Mouse (Mus musculus): ENCODE results near the gene Mrap2.

DNA sequence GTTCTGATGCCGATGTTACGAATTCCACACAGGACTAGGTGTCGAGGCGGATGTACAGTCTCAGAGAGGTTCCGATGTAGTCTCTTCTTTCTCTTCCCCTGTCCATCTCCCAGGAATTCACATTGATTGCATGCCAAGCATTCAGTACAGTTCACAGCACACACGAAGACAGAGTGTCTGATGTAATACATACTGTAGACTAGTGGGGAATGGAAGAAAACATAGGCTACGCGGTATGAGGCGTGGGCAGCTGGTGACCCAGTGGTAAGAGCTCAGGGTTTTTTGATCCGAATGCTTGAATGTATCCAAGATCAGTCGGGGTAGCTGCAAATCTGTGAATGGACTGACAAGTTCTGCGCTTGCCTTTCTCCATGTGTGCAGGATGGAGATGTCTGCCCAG, 25.0 kb downstream of the Mrap2 start:
- TF ChIP-seq CTCF (IDR thresholded peaks at IDR 0.05; ENCODE audit: borderline replicate concordance, insufficient read depth, low read depth, low read length) (no peak), POLR2A (IDR thresholded peaks at IDR 0.05; ENCODE audit: borderline replicate concordance, insufficient read depth, low read length) (no peak)

Measured in cerebellum, adult 2 months (tissue).